Mouse (Mus musculus) bone marrow, adult 2 months (tissue): ENCODE results near the gene Matn1.

ENCODE experiments used
- CTCF ChIP-seq: fragments of 200-500 bp; IDR thresholded peaks from 2 replicates; pipeline ENCODE4 v1.5.1; 2011; ENCODE audit warnings: low read length, control low read depth; ENCODE audit not compliant: control insufficient read depth, insufficient read depth
- POLR2A ChIP-seq: fragments of 200-500 bp; IDR thresholded peaks from 2 replicates; pipeline ENCODE4 v1.6.1; 2011; ENCODE audit warnings: low read depth, mild to moderate bottlenecking, control low read depth, low read length, borderline replicate concordance; ENCODE audit not compliant: control insufficient read depth

GRCm38 (mm10) chr4:130944112-130944511 is at the start of gene Matn1:
- TF ChIP-seq POLR2A (no peak), CTCF (no peak)
